Mouse (Mus musculus): ENCODE results near the gene Tubg2.

Tubg2 gene

DNA sequence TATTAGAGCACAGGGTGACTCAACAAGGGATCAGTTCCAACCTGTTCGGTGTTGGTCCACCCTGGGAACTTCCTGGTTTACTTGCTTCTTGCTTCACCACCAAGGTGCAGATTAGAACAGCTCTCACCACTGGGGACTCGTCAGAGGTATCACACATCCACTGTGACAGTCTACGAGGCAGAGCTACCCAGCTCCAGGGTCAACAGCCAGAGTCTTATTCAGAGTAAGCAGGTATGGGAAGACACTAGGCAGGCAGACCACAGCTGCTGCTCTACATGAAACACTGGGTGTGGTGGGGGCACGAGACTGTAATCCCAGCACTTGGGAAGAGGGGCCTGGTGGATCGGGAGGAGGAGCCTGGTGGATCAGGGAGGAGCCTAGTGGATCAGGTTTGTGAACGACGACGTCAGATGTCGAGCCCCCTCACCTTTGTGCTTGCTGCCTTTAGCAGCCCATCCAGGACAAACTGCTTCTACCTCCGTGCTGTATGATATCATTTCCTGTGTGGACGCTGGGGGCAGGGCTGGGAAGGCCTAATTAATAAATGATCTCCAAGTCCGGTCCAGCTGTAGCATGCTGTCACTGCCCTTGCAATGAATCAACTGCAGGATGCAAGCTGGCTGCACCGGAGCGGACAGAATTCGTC is 17.0 kb upstream of the Tubg2 start:
- in situ Hi-C loops (cut with MboI, MseI), result no loop called here

DNA sequence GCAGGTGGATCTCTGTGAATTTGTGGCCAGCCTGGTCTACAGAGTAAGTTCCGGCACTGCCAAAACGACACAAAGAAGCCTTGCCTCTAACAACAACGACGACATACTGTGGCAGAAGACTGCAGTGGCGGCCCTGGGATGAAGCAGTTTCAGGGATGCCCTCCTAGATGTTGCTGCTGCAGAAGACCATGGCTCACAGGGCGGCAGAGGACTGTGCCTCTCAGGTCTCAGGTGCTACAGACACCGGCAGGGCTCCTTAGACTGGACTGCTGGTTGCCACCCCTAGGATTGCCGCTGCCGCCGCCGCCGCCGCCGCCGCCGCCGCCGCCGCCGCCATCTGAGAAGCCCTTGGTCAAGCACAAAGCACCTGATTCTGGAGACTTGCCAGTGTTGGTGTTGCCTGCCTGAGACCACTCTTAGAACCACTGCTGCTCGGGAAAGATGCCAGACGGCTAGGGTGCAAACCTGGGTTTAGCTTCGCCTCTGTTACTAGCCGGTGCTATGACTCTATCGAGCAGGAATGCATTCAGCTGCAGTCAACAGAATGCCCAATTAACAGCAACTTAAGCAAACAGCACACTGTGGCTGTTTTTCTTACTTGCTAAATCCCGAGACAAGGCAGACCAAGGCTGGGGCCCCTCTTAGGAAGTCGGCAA is 15.4 kb upstream of the Tubg2 start:
- in situ Hi-C loops (cut with MboI, MseI), result no loop called here

DNA sequence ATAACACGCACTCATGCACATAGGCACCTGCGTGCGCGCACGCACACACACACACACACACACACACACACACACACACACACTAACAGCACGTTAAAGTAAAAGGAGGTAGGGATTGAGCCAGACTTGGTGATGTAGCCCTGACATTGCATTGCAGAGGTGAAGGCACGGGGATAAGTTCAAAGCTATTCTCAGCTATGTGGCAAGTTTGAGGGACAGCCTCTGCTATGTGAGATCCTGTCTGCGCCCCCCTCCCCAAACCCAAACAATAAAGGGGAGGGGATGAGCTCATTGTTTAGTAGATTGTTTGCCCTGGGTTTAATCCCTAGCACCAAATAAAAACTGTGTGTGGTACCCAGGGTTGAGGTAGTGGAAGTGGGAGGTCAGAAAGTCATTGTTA is 14.6 kb upstream of the Tubg2 start:
- in situ Hi-C loops (cut with MboI, MseI), result no loop called here

DNA sequence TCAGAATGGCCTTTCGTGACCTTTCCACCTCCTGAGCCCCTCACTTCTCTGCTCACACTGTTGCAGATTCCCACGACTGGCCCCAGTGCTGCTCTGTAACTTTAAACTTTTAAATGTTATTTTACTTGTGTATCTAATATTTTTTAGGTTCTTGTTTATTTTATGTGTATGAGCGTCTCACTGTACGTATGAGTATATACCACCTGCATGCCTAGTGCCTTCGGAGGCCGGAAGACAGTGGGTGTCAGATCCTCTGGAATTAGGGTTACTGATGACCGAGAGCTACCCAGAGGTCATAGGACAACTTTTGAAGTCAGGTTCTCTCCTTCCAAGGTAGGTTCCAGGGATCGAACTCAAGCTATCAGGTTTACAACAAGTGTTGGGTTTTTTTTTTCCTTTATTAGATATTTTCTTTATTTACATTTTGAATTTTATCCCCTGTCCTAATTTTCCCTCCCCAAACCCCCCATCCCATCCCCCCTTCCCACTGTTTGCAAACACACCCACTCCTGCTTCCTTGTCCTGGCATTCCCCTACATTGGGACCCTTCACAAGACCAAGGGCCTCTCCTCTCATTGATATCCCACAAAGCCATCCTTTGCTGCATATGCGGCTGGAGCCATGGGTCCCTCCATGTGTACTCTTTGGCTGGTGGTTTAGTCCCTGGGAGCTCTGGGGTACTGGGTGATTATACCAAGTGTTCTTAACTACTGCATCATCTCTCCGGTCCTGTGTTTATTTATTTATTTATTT is 13.3 kb upstream of the Tubg2 start:
- in situ Hi-C loops (cut with MboI, MseI), result no loop called here

DNA sequence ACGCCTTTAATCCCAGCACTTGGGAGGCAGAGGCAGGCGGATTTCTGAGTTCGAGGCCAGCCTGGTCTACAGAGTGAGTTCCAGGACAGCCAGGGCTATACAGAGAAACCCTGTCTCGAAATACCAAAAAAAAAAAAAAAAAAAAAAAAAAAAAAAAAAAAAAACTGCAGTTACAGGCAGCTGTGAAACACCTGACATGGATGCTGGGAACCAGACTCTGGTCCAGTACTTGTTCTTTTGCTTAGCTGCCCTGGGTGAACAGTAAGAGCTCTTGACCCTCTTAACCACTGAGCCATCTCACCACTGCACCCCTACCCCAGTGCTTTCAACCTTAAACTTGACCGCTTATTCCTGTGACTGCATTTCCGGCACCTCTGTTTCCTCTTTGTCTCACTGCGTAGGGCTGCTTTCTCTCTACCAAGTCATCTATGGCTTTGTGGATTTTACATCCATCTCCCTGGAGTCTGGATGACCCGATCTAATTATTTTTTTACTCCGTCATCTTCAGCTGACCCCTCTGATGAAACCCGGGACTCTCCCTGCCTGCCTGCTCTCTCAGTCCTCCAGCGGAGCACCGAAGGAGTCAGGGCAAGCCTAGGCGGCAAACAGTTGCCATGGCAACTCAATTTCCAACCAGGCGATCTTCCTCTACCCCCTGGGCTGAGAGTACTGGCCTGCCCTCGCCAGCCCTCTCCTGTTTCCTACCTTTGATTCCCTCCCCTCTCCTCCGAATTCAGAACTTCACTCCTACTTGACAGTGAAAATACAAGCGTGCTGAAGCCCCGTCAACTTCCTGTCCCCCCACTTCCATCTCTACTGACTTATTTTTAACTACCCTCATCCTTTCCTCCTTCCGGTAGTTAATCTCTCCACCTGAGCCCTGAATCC is 12.1 kb upstream of the Tubg2 start:
- in situ Hi-C loops (cut with MboI, MseI), result no loop called here

DNA sequence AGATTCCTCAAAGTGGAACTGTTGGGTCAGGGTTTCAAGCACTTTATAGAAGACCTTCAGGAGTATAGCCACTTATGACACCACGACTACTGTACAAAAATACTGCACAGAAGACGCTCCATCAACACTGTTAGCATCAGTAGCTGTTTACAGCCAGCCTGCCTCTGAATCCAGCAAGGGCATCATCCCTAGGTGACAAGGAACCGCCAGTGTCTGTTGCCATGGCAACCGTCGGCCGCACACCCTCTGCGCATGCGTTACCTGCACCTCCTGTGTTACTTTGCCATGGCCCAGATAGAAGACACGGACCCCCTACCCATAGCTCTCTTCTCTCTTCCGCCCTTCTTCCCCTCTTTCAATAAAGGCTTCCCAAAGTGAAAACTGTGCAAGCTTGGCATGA is 9.3 kb upstream of the Tubg2 start:
- in situ Hi-C loops (cut with MboI, MseI), result no loop called here

DNA sequence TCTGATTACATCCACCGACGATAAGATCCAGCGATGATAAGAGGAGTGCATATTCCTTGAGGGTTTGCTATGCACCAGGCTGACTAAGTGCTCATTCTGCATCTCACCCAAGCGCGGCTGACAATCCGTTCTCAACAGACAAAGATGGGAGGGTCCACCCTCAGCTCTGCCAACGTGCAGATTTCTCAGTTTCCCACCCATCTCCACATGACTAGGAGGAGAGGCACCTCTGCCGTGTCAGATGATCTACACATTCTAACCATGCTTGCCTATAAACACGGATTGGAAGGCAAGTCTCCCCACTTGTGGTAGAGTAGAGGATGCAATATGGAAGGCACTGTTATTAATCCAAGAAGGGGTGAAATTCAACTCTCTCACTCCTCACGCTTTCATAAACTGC is 7.0 kb upstream of the Tubg2 start:
- in situ Hi-C loops (cut with MboI, MseI), result no loop called here

DNA sequence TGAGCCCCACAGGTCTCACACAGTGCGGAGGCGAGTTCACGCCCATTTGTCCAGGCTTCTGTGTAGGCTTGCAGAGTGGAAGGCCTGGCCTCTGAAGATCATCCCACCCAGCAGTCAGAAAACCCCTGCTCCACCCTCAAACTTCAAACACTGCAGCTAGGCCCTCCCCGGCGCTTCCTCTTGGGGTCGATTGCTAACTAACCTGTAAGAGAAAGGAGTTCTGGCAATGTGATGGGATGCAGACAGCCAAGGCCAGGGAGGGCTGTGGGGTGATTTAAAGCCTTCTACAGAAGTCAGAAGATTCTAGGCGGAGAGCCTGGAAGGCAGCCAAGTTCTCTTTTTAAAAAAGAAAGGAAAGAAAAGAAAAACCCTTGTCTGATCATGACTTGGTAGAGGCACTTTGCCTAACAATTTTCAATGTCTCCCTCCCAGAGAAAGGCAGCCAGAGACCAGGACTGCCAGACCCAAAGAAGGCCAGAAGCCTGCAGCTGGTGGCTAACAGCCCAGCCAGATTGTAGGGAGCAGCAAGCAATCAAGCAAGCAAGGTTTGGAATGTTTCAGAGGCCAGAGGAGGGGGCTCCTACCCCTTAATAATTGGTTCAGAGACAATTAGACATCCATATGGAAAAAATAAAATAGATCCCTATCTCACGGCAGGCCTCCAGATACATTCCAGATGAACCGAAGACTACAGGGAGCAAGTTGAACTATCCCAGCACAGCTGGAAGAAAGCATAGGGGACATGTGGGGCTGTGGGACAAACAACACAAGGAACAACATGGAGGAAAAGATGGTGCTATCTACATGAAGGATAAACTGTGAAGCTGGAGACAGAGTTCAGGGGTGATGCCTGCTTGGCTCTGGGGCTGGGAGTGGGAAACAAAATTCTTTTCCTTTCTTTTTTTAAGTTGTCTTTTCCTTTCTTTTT is 6.3 kb upstream of the Tubg2 start:
- in situ Hi-C loops (cut with MboI, MseI), result no loop called here

DNA sequence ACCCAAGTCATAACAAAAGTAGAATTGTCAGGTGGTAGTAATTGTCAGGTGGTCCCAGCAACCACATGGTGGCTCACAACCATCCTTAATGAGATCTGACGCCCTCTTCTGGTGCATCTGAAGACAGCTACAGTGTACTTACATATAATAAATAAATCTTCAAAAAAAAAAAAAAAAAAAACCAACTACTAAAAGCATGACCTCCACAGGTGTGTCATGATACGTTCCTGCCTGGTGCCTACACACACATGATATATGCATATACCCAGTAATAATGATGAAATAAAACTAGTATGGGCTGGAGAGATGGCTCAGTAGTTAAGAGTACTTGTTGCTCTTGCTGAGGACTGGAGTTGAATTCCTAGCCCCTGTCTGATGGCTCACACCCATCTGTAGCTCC is 4.6 kb upstream of the Tubg2 start:
- in situ Hi-C loops (cut with MboI, MseI), result no loop called here

DNA sequence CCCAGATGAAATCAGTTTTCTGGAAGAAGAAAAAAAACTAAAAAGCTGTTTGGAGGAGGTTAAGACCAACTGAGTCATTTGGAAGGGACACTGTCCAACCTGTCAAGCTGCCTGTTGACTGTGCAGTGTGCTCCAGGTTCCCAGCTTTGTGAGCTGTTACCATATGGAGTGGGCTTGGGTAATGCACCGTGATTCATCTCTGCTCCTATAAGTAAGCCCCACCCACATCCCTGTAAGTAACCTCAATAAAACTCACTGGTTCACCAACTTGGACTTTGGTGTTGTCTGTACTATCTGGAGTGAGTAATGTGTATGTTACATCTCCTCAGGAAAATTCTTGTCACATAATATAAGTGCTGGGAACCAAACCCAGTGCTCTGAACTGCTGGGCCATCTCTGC is 2.9 kb upstream of the Tubg2 start:
- in situ Hi-C loops (cut with MboI, MseI), result no loop called here

DNA sequence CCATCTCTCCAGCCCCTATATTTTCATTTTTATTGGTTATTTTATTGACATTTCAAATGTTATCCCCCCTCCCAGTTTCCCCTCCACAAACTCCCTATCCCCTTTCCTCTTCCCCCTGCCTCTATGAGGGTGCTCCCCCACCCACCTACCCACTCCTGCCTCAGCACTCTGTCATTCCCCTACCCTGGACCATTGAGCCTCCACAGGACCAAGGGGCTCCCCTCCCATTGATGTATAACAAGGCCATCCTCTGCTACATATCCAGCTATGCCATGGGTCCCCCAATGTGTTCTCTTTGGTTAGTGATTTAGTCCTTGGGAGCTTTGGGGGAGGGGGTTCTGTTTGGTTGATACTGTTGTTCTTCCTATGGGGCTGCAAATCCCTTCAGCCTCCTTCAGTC is 1.1 kb upstream of the Tubg2 start:
- in situ Hi-C loops (cut with MboI, MseI), result no loop called here

DNA sequence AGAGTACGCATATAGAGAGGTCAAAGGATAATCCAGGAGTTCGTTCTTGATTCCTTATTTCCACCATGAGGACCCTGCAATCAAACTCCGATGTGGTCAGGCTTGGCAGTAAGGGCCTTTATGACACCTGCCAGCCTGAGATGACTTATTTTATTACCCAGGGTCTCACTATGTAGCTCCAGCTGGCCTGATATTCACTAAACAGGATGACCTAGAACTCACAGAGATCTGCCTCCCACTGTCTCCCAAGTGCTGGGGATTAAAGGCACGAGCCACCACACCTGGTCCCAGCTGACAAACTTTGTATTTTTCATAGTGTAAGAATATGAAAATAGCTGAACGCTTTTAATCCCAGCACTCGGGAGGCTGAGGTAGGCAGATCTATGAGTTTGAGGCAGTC is 556 bp upstream of the Tubg2 start:
- in situ Hi-C loops (cut with MboI, MseI), result no loop called here

DNA sequence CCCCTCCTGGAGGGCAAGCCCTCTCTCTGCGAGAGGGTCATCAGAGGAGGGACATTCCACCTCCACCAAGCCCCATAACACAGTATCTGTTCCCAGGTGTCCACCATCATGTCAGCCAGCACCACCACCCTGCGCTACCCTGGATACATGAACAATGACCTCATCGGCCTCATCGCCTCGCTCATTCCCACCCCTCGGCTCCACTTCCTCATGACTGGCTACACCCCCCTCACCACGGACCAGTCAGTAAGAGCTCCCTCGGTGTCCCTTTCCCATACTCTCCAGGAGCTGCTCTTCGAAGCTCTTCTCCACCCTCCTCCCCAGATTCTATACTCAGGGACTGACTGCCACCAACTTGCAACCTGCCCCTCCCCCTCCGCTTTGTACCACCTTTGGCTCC is 4.4 kb downstream of the Tubg2 start:
- in situ Hi-C loops (cut with MboI, MseI), result loop anchor here (5.0 kb wide), 1 partner anchor 38 kb away; no protein-coding TSS in a partner anchor

DNA sequence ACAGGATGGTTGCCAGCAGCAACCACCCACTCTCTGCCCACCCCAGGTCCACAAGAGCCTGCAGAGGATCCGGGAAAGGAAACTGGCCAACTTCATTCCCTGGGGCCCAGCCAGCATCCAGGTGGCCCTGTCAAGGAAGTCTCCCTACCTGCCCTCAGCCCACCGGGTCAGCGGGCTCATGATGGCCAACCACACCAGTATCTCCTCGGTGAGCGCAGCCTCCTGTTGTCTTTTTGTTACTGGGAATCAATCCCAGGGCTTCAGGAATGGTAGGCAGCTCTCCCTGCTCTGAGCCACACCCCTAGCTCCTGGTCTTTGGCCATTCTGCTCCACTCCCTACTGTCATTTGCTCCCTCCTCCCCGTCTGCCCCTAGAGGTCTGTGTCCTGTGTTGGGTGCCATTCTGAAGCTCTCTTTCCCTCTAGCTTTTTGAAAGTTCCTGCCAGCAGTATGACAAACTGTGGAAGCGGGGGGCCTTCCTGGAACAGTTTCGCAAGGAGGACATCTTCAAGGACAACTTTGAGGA is 5.3 kb downstream of the Tubg2 start:
- in situ Hi-C loops (cut with MboI, MseI), result loop anchor here (5.0 kb wide), 1 partner anchor 39 kb away; no protein-coding TSS in a partner anchor

DNA sequence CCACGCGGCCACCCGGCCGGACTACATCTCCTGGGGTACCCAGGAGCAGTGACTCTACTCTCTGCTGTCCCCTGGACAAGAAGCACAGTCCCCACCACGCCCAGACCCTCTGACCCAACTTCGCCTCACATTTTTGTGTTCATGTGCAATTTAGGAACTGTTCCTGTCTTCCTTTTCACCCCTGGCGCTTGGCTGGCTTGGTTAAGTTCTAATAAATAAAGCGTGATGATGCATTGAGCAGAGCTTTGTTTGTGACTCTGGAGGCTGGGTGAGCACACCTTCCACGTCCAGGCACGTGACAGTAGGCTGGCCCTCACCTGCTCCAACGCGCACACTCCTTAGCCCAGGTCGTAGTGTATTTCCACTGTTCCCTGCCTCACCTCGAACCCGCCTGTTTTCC is 5.8 kb downstream of the Tubg2 start:
- in situ Hi-C loops (cut with MboI, MseI), result loop anchor here (5.0 kb wide), 1 partner anchor 39 kb away; no protein-coding TSS in a partner anchor

DNA sequence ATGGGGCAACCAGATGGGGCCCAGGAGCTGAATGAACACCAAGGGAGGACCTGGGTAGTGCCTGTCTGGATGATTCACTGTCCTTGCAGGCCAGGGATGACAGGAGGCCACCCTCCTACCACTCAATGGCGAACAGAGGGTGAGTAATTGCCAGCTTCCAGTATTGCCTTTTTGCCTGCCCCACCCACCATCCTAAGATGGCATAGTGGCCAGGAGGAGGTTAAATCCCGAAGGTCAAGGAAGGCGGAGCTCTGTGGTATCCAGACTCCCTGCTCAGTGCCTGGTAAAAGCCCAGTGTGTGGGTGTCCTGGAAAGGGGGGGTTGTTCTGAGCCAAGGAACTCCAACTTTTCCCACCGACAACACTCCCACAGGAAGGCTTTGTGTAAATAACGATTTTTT is 6.6 kb downstream of the Tubg2 start:
- in situ Hi-C loops (cut with MboI, MseI), result loop anchor here (5.0 kb wide), 1 partner anchor 40 kb away; no protein-coding TSS in a partner anchor

DNA sequence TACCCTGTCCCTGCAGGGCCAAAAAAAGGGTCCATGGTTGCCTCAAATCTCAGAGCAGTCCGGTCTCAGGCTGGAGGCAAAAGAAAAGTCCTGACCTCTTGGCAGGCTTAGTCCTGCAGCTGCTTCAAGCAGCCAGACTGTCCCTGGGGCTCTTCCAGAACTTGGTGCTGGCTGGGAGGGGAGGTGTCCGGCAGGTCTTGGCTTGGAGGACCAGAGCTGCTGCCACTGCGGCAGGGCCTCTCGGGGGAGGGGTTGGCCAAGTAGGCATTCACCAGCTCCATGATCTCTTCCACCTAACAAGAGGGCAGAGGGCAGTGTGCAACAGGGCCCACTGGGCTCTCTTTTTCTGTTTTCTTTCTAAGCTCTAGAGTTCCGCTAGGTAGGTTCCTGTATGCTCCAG is 7.1 kb downstream of the Tubg2 start:
- in situ Hi-C loops (cut with MboI, MseI), result loop anchor here (5.0 kb wide), 1 partner anchor 40 kb away; no protein-coding TSS in a partner anchor

DNA sequence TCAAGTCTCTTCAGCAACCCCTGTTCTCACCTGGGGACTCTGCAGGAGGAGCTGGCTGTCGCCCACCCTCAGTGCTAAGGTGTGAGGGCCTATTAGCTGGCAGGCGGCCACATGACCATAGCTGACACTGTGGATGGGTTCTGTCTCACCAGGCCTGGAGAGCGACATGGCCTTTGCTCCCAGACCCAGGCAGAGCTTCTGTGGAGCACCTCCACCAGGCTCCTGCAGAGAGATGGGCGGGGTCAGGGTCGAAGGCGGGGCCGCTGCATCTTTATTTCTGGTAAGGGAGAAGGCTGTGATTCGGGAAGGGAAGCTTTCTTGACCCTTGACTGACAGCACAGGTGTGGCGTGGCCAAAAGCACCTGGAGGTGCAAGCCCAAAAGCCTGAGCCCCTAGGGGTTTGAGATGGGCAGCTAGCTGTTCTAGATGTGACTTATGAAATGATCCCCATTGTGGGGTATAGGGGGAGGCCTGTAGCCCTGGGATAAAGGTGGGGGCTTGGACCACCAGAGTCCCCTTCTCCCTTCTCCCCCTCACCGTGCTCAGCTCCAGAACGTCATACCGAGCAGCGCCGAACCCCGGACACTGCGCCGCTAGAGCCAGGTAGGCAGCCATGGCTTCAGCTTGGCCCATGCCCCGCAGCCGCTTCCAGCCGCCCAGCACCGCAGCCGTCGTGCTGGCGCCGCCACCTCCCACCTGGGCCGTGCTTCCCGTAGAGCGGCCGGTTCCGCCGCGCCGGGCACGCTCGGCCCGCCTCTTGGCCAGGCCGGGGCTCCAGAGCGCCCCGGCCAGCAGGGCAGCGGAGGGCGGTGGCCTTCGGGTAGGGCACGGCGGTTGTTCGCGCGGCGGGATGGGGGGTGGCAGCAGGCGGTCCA is 8.0 kb downstream of the Tubg2 start:
- in situ Hi-C loops (cut with MboI, MseI), result loop anchor here (5.0 kb wide), 1 partner anchor 41 kb away; no protein-coding TSS in a partner anchor

DNA sequence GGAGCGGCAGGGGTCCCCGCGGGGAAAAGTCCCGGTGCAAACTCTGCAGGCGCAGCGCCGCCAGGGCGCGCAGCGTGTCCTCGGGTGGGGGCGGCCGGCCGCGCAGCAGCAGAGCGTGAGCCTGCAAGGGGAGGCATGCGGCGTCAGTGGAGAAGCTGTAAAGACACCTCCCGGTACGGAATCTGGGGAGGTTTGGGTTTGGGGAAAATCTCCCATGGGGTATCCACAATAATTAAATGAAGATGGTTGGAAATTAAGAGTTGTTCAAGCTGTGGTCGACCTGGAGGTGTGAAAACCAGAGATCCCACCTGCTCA is 8.6 kb downstream of the Tubg2 start:
- in situ Hi-C loops (cut with MboI, MseI), result loop anchor here (5.0 kb wide), 1 partner anchor 42 kb away; no protein-coding TSS in a partner anchor
